Mouse (Mus musculus) right cerebral cortex, adult 2 months (tissue): ENCODE data around the gene Entpd2.

ENCODE experiments used
- DNase-seq, 2 experiments: peaks; one replicate each; pipeline ENCODE4 v3.0.0; 2021 to 2022; ENCODE audit warnings: low spot score in 2 of 2

Gene Entpd2

GRCm38 (mm10) chr2:25429435-25430180 is 33.9 kb downstream of the Entpd2 start:
- peak in 1 of 2 experiments; percentile 21 for DNase-seq

- peak; percentile 23 to 26 for DNase-seq
Measured at GRCm38 (mm10) chr2:25430395-25431233, 34.9 kb downstream of the Entpd2 start.

DNA sequence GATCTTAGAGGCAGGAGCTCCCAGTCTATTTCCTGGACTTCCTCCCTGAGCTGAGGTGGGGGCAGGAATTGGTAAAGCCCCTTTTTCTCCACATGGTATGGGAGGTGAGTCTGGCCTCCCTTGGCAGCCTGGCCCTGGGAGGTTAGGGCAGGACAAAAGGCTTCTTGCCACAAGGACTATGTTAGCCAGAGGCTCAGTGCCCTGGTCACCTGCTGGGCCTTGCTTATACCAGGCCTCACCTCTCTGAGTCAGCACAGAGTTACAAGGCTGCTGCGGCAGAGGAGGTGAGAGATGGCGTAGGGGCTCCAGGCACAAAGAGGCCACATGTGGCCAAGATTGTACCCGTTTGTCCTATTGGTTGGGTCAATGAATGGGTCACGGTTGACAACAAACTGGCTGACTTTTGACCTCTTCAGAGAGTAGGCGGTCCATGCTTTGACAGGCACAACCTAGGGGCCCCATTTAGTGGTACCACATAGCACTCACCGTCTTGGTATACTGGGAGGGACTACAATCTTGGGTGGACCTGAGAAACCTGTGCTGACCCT is 35.7 kb downstream of the Entpd2 start:
- no peak for DNase-seq

DNA sequence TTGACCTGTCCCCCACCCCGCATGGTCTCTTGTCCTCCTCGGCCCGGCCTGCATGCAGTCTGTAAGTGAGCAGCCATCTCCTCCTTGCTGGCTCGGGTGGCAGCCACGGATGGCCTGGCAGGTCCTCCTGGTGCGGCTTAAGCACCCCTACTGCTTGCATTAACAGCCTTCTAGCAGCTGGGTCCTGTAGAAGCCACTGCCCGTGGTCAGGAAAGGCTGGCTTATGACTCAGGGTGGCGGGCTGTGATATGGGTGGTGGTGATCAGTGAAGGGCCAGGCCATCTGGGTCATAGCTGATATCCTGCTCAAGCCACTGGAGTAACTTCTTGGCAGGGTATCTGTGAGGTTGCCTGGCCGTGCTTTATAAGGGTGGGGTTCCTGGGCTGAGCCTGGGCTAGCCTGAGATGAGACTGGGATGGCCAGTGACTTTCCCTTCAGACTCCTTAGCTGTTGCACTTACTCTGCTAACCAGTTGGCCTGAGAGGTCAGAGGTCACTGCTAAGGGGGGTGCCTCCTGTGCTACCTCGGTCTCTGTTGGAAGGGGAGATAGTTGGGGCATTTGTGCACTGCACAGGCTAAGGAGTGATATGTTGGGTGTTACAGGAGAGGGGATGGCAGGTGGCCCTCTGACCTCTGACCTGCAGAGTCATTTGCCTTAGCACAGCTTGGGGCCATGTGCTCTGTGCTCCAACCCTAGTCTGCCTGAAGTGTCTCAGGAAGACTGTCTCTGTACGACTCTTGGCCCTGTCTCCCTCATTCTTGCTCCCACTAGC is 36.8 kb downstream of the Entpd2 start:
- no peak for DNase-seq

- no peak for DNase-seq
Measured at GRCm38 (mm10) chr2:25433101-25433500, 37.4 kb downstream of the Entpd2 start.

DNA sequence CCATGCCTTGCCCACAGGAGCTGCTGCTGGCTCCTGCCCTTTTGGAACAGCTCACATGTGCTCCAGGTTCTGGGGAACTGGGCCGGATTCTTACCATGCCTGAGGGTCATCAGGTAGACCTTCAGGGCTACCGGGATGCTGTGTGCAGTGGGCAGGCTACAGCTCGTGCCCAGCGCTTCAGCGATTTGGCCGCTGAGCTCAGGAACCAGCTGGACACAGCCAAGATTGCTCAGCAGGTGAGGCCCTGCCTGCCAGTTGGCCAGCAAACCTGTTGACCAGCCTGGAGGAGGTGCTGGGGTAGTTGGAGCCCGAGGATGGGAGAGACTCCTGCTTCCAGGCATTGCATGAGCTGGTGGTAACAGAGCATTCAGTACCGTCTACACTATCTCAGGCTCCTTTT is 38.6 kb downstream of the Entpd2 start:
- DNase-seq, result no peak

DNA sequence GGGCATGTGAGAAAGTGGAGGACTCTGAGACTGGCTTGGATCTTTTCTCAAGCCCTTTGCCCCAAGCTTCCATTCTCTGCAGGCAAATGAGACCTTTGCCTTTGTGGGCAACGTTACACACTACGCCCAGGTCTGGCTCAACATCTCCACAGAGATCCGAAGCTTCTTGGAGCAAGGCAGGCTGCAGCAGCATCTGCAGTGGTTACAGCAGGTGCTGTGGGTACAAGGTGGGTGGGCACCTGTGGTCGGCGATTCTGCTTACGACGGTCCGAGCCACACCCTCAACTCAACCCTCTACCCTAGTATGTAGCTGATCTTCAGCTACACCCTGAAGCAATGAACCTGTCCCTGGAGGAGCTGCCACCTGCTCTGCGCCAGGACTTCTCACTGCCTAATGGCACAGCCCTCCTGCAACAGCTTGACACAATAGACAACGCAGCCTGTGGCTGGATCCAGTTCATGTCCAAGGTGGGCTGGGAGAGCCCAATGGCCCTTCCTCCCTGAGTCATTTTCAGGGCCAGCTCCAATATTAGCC is 40.7 kb downstream of the Entpd2 start:
- no peak for DNase-seq

DNA sequence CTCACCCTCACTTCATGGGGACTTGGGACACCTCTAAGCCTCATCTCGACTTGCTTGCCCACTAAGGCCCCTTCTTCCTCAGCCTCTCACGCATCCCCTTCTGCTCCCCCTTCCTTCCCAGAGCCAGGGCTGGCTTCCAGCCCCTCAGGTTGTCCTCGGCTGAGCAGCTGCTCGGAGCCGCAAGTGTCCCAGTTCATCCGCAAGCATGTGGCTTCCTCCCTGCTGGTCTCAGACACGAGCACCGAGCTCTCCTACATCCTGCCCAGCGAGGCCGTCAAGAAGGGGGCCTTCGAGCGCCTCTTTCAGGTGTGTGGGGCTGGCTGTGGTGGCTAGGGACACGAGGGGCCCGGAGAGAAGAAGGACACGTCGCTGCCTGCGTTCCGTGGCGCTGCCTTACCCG is 45.4 kb downstream of the Entpd2 start:
- DNase-seq, result no peak

DNA sequence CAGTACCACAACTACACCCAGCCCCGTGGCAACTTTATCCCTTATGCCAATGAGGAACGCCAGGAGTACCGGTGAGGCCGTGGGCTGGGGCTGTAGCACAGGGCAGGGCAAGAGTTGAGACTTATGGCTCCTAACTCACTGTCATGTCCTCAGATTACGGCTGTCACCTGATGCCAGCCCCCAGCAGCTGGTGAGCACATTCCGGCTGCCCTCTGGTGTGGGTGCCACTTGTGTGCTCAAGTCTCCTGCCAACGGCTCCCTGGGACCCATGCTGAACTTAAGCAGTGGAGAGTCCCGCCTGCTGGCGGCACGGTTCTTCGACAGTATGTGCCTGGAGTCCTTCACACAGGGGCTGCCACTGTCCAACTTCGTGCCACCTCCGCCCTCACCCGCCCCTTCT is 47.0 kb downstream of the Entpd2 start:
- DNase-seq, result no peak
